Mouse (Mus musculus) Muller cell, postnatal 12 days (primary cell): Measurements from ENCODE around the gene Dcp1a.
A peak's percentile ranks its signal among the peaks of the same experiment; 100 is the strongest.

Source experiments
- DNase-seq: peaks from one replicate; pipeline ENCODE4 v3.0.0-alpha.2; 2015; ENCODE audit errors: inconsistent ontology term

Dcp1a gene

DNA sequence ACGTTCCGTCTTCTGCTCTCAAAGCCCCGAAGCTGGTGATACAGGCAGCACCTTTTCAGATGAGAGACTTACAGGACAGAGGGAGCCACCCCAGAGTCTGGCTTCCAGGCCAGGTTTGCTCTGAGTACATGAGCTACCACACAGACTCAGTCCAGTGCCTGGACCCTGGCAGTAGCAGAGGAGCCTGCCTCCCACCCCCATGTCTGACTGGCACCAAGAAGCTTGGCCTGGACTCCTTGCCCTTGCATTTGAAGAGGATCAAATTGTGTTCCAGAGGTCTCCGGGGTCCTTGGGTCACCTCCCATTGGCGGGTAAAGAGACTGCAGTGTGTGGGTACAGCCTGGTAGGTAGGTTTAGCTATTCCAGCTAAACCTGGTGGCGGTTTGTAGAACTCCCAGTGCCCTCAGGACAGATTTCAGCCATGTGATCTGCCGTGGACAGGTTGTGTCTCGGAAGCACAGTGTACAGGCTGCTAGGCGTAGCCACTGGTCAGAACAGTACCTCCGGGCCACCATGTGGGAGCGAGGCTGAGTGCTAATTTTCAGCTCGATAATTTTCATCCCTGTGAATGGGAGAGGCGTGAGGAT lies 81.6 kb downstream of the Dcp1a start:
- DNase-seq = no peak

- peak; percentile 77 for DNase-seq
Observed at GRCm38 (mm10) chr14:30561470-30562187, 82.3 kb downstream of the Dcp1a start.

- no peak for DNase-seq
Observed at GRCm38 (mm10) chr14:30562343-30562742, 83.0 kb downstream of the Dcp1a start.

- DNase-seq = peak; percentile 56
Observed at GRCm38 (mm10) chr14:30564451-30564850, 85.1 kb downstream of the Dcp1a start.

GRCm38 (mm10) chr14:30566317-30566716 lies 87.0 kb downstream of the Dcp1a start:
- no peak for DNase-seq

DNA sequence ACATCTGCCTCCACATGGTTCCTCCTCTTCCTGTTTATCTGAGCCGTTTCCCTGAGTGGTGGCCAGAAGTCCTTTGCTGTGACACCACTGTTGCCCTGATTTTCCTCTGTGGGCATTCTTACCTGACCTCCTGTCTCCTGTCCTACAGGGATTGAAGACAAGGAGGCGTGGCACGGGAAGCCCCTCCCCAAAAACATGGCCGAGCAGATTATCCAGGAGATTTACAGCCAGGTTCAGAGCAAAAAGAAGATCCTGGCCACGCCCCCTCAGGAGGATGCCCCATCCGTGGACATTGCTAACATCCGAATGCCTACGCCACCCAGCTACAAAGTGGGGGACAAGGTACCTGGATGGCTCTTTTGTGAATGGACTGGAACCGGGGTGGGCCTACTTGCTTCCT lies 88.7 kb downstream of the Dcp1a start:
- no peak for DNase-seq

GRCm38 (mm10) chr14:30570303-30570702 lies 91.0 kb downstream of the Dcp1a start:
- DNase-seq = peak; percentile 58

- no peak for DNase-seq
Observed at GRCm38 (mm10) chr14:30572253-30572652, 92.9 kb downstream of the Dcp1a start.

DNA sequence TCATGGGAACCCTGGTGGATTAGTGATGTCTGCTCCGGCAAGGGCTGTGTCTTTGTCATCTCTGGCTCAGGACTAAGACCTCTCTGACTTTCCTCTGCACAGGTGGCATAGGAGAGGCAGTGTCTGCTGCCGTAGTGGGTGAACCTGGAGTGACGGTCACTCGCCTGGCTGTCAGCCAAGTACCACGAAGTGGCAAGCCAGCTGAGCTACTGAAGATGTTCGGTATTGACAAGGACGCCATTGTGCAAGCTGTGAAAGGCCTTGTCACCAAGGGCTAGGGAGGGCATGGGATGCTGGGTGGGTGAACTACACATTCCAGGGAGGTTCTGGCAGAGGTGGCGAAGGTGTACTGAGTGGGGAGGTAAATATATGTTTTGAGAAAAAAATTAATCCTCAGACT lies 93.9 kb downstream of the Dcp1a start:
- no peak for DNase-seq

- peak; percentile 62 for DNase-seq
Observed at GRCm38 (mm10) chr14:30573983-30574584, 94.7 kb downstream of the Dcp1a start.

DNA sequence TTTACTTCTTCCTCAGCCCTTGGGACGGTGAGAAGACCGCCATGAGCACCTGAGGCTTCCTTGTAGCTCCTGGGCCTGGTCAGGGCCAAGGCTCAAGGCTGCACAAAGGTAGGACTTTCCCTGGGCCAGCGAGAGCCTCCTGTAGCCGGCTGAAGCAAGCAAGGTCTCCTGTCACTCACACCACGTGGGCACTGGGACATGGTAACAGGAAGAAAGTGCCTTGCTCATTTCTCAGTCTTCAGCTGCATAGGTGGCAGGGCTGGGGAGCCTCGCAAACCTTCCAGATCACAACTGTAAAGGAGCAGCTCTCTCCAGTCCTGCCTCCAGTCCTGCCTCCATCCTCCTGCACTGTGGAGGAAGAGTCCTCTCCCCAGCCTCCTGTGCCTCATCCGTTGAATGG lies 96.5 kb downstream of the Dcp1a start:
- no peak for DNase-seq

GRCm38 (mm10) chr14:30576260-30576659 lies 96.9 kb downstream of the Dcp1a start:
- no peak for DNase-seq
